Mouse (Mus musculus) MEL (cell line): Measurements from ENCODE around the gene Ntrk3.

Source experiments
- CTCF ChIP-seq, 3 experiments: IDR thresholded peaks in 2 of 3; conservative IDR thresholded peaks in 1 of 3; 2 replicates each; pipeline ENCODE4 v1.5.1; 2011 to 2012; ENCODE audit warnings: low read length in 3 of 3, low read depth in 2 of 3, mild to moderate bottlenecking in 2 of 3, improper control_type of control experiment in 1 of 3, inconsistent platforms in 1 of 3, mixed read lengths in 1 of 3, moderate library complexity in 1 of 3; ENCODE audit not compliant: control insufficient read depth in 1 of 3, insufficient read depth in 1 of 3, poor library complexity in 1 of 3, severe bottlenecking in 1 of 3
- POLR2A ChIP-seq, 2 experiments: IDR thresholded peaks; 2 replicates each; pipeline ENCODE4 v1.6.1; 2011 to 2012; ENCODE audit warnings: low read length in 2 of 2, mild to moderate bottlenecking in 2 of 2, control low read depth in 1 of 2, improper control_type of control experiment in 1 of 2, low read depth in 1 of 2, moderate library complexity in 1 of 2; ENCODE audit not compliant: control insufficient read depth in 1 of 2, insufficient read depth in 1 of 2, poor library complexity in 1 of 2
- TAL1 ChIP-seq: IDR thresholded peaks from 2 replicates; pipeline ENCODE4 v1.6.1; 2012; ENCODE audit warnings: mild to moderate bottlenecking, inconsistent platforms, low read length, moderate library complexity, mixed read lengths

DNA sequence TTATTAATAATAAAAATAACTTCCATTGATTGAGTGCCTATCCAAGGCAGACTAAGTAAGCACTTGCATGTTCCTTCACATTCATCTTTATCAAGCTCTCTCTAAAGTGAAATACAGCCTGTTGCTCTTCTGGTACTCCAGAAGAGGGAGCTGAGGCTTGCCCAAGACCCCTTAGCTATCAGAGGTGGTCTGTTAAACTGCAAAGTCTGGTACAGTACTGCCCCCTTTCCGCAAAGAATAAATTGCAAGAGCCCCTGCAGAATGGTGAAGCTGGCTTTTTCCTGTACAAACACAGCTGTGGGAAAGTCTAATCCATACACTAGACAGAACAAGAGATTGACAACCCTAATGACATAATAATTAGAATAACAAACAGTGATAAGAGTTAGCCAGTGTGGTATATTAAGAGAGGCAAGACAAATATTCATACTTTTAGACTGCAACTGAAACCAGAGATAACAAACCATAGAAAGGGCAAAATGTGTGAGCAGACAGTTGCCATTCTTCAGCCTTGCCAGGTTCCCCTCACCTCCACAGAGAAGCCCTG is 470.3 kb downstream of the Ntrk3 start:
- TF ChIP-seq CTCF (IDR thresholded peaks at IDR 0.05 in 2 of 3, conservative IDR thresholded peaks at IDR 0.05 in 1 of 3; ENCODE audit: control insufficient read depth in 1 of 3, insufficient read depth in 1 of 3, low read depth in 2 of 3, low read length in 3 of 3, poor library complexity in 1 of 3, severe bottlenecking in 1 of 3) (no peak), TAL1 (no peak), POLR2A (IDR thresholded peaks at IDR 0.05; ENCODE audit: control insufficient read depth in 1 of 2, insufficient read depth in 1 of 2, low read depth in 1 of 2, low read length in 2 of 2, poor library complexity in 1 of 2) (no peak)
